Mouse (Mus musculus) adrenal gland, postnatal 10 days (tissue): ENCODE measurements around the gene Actr5. TPM values are rescaled to one million over a fixed set of nuclear protein-coding genes. Genes with fewer than 3 reads are reported as not detected.
A peak's percentile ranks its signal among the peaks of the same experiment; 100 is the strongest.

Experiments
- DNase-seq: peaks from one replicate; pipeline ENCODE4 v3.0.0; 2021; ENCODE audit warnings: mixed read lengths
- microRNA-seq: library from miRNA; unstranded; fragments of <30 nt; microRNA quantifications from one replicate; pipeline ENCODE4 v1.2.0, GENCODE M21; 2021
- total RNA-seq, 2 experiments: library from RNA; stranded (reverse); gene quantifications; 2 replicates each; pipeline ENCODE4 v1.2.3; 2021

Actr5 gene
- total RNA-seq, 2 experiments from 2014 or later = 10.7 to 12.7 TPM

DNA sequence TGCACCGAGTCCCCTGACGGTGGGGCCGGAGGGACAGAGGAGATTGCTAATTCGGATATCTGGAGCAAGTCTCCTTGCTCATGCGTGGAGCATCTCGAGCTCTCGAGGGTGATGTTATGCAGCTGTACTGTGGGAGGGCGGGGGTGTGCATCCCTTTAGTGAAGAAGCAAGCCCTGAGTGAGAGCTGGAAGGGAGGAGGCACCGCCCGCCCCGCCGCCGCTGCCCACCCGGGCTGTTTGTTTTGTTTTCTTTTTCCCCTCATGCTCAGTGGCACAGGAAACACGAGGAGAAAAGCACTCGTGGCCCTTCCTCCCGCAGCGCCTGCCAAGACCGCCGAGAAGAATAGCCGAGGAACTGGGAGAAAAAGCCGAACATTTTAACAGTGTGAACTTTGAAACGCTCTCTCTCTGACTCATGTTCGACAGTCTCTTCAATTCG lies 63.1 kb downstream of the Actr5 start:
- DNase-seq = peak; percentile 57

Small RNA genes lying within 50 kb of the gene (microRNA-seq; reads per million reads assigned to microRNA genes)
- 4.2 reads per million for gene Mir3474

Other genes starting within 250 kb of the Actr5 start
- gene Snhg11, start 249.2 kb upstream of the Actr5 start, total RNA-seq = 10 to 100 TPM in 1 of 2 experiments, 1 to 10 TPM in 1; 3.6 to 15.0 TPM
- 10 to 100 TPM; 33.7 to 42.1 TPM for gene Ralgapb, start 215.0 kb upstream of the Actr5 start, total RNA-seq
- gene Adig, start 122.3 kb upstream of the Actr5 start, total RNA-seq = 100 to 1,000 TPM; 157 to 196 TPM
- gene Arhgap40, start 112.1 kb upstream of the Actr5 start, total RNA-seq = not detected
- not detected for gene Slc32a1, start 14.1 kb upstream of the Actr5 start, total RNA-seq
- gene Ppp1r16b, start 40.5 kb downstream of the Actr5 start, total RNA-seq = 10 to 100 TPM; 14.4 to 17.2 TPM
- 1 to 10 TPM; 7.1 to 7.6 TPM for gene Fam83d, start 143.2 kb downstream of the Actr5 start, total RNA-seq
- gene Dhx35, start 169.9 kb downstream of the Actr5 start, total RNA-seq = 10 to 100 TPM; 11.5 to 16.7 TPM